Mouse (Mus musculus) CH12.LX (cell line): ENCODE measurements at regions not wholly inside any gene's neighbourhood (a gene's known extent, or its start where the extent isn't known, plus 50 kb on each side); places are given as distances from the start of the nearest gene placed in this dataset.

Experiments used
- DNase-seq: peaks from one replicate; pipeline ENCODE4 v3.0.0-alpha.2; 2013; ENCODE audit errors: extremely low read depth
- H3K27ac ChIP-seq: 2 replicates; pipeline ENCODE4 v1.5.1; 2012; ENCODE audit warnings: low read depth, mild to moderate bottlenecking, control low read depth, moderate library complexity; ENCODE audit not compliant: insufficient read depth
- H3K27me3 ChIP-seq: replicated peaks from 2 replicates; pipeline ENCODE3; 2012; ENCODE audit warnings: inconsistent platforms
- H3K36me3 ChIP-seq, 2 experiments: replicated peaks in 1 of 2; 2 replicates each; pipeline versions ENCODE3 to v1.6.1; 2012; ENCODE audit warnings: inconsistent platforms in 1 of 2, low read length in 1 of 2, mild to moderate bottlenecking in 1 of 2, mixed read lengths in 1 of 2, moderate library complexity in 1 of 2; ENCODE audit not compliant: control insufficient read depth in 1 of 2, insufficient read depth in 1 of 2
- H3K4me1 ChIP-seq, 2 experiments: 2 replicates each; pipeline ENCODE4 v1.6.1; 2012; ENCODE audit warnings: inconsistent platforms in 1 of 2, moderate library complexity in 1 of 2; ENCODE audit not compliant: insufficient read depth in 2 of 2, control insufficient read depth in 1 of 2
- H3K4me2 ChIP-seq: 2 replicates; pipeline ENCODE4 v1.6.1; 2012; ENCODE audit warnings: low read depth, mild to moderate bottlenecking, control low read depth; ENCODE audit not compliant: poor library complexity, insufficient read depth, severe bottlenecking
- H3K4me3 ChIP-seq, 3 experiments: fragments of 150-350 bp in 1 of 3; sonication (generic) in 1 of 3; replicated peaks in 1 of 3; 2 replicates each; pipeline versions ENCODE3 to v1.5.1; 2011 to 2012; ENCODE audit warnings: low read depth in 2 of 3, low read length in 2 of 3, mild to moderate bottlenecking in 2 of 3, moderate library complexity in 2 of 3, control low read depth in 1 of 3, improper control_type of control experiment in 1 of 3, inconsistent platforms in 1 of 3, mixed read lengths in 1 of 3; ENCODE audit not compliant: poor library complexity in 1 of 3
- H3K79me2 ChIP-seq: replicated peaks from 2 replicates; pipeline ENCODE4 v1.6.1; 2012; ENCODE audit warnings: mild to moderate bottlenecking, moderate library complexity; ENCODE audit not compliant: control insufficient read depth, poor library complexity, insufficient read depth, severe bottlenecking; ENCODE audit errors: extremely low read depth
- H3K9ac ChIP-seq: 2 replicates; pipeline ENCODE4 v1.6.1; 2012; ENCODE audit warnings: low read depth, mild to moderate bottlenecking, control low read depth, moderate library complexity; ENCODE audit not compliant: insufficient read depth
- H3K9me3 ChIP-seq: replicated peaks from 2 replicates; pipeline ENCODE3; 2012; ENCODE audit warnings: low read length, inconsistent platforms, mixed read lengths
- BHLHE40 ChIP-seq: IDR thresholded peaks from 2 replicates; pipeline ENCODE4 v1.6.1; 2011; ENCODE audit warnings: mild to moderate bottlenecking, low read depth, low read length, improper control_type of control experiment
- CHD1 ChIP-seq: IDR thresholded peaks from 2 replicates; pipeline ENCODE4 v1.6.1; 2012; ENCODE audit warnings: low read depth, low read length, improper control_type of control experiment, inconsistent platforms
- CTCF ChIP-seq, 2 experiments: IDR thresholded peaks in 1 of 2; conservative IDR thresholded peaks in 1 of 2; 2 replicates each; pipeline ENCODE4 v1.5.1; 2011 to 2012; ENCODE audit warnings: low read depth in 2 of 2, low read length in 2 of 2, improper control_type of control experiment in 1 of 2, inconsistent platforms in 1 of 2, mild to moderate bottlenecking in 1 of 2, moderate library complexity in 1 of 2
- E2F4 ChIP-seq: IDR thresholded peaks from 2 replicates; pipeline ENCODE4 v1.6.1; 2011; ENCODE audit warnings: low read depth, low read length, improper control_type of control experiment; ENCODE audit not compliant: insufficient replicate concordance
- ELF1 ChIP-seq: IDR thresholded peaks from 2 replicates; pipeline ENCODE4 v1.6.1; 2014; ENCODE audit warnings: low read depth, mild to moderate bottlenecking, inconsistent platforms, low read length, improper control_type of control experiment
- EP300 ChIP-seq: IDR thresholded peaks from 2 replicates; pipeline ENCODE4 v1.6.1; 2011; ENCODE audit warnings: low read length, improper control_type of control experiment
- ETS1 ChIP-seq: conservative IDR thresholded peaks from 2 replicates; pipeline ENCODE4 v1.6.1; 2012; ENCODE audit warnings: low read depth, mild to moderate bottlenecking, inconsistent platforms, low read length, improper control_type of control experiment, moderate library complexity
- IRF4 ChIP-seq: IDR thresholded peaks from 2 replicates; pipeline ENCODE4 v1.6.1; 2014; ENCODE audit warnings: low read depth, mild to moderate bottlenecking, inconsistent platforms, low read length, improper control_type of control experiment
- JUND ChIP-seq: conservative IDR thresholded peaks from 2 replicates; pipeline ENCODE4 v1.6.1; 2011; ENCODE audit warnings: low read depth, low read length, improper control_type of control experiment
- KAT2A ChIP-seq: IDR thresholded peaks from 2 replicates; pipeline ENCODE4 v1.6.1; 2012; ENCODE audit warnings: low read length, improper control_type of control experiment, inconsistent platforms; ENCODE audit not compliant: insufficient replicate concordance
- MAX ChIP-seq: IDR thresholded peaks from 2 replicates; pipeline ENCODE4 v1.6.1; 2011; ENCODE audit warnings: low read length, improper control_type of control experiment
- MAZ ChIP-seq: IDR thresholded peaks from 2 replicates; pipeline ENCODE4 v1.6.1; 2012; ENCODE audit warnings: low read depth, mild to moderate bottlenecking, inconsistent platforms, low read length, improper control_type of control experiment, moderate library complexity
- MEF2A ChIP-seq: IDR thresholded peaks from 2 replicates; pipeline ENCODE4 v1.6.1; 2014; ENCODE audit warnings: low read depth, mild to moderate bottlenecking, inconsistent platforms, low read length, improper control_type of control experiment, borderline replicate concordance
- MXI1 ChIP-seq: IDR thresholded peaks from 2 replicates; pipeline ENCODE4 v1.6.1; 2011; ENCODE audit warnings: mild to moderate bottlenecking, low read depth, low read length, improper control_type of control experiment
- MYC ChIP-seq: IDR thresholded peaks from 2 replicates; pipeline ENCODE4 v1.6.1; 2011; ENCODE audit warnings: low read depth, mild to moderate bottlenecking, improper control_type of control experiment, low read length
- NRF1 ChIP-seq: IDR thresholded peaks from 2 replicates; pipeline ENCODE4 v1.6.1; 2014; ENCODE audit warnings: low read depth, mild to moderate bottlenecking, inconsistent platforms, low read length, improper control_type of control experiment, moderate library complexity
- POLR2A ChIP-seq: IDR thresholded peaks from 2 replicates; pipeline ENCODE4 v1.6.1; 2011; ENCODE audit warnings: low read depth, mild to moderate bottlenecking, improper control_type of control experiment, low read length
- POLR2AphosphoS2 ChIP-seq: IDR thresholded peaks from 2 replicates; pipeline ENCODE4 v1.6.1; 2011; ENCODE audit warnings: low read depth, low read length, improper control_type of control experiment
- RAD21 ChIP-seq: IDR thresholded peaks from 2 replicates; pipeline ENCODE4 v1.6.1; 2011; ENCODE audit warnings: low read depth, mild to moderate bottlenecking, low read length, improper control_type of control experiment, moderate library complexity
- RCOR1 ChIP-seq: conservative IDR thresholded peaks from 2 replicates; pipeline ENCODE4 v1.6.1; 2012; ENCODE audit warnings: low read depth, mild to moderate bottlenecking, inconsistent platforms, low read length, improper control_type of control experiment
- SIN3A ChIP-seq: IDR thresholded peaks from 2 replicates; pipeline ENCODE4 v1.6.1; 2012; ENCODE audit warnings: low read length, improper control_type of control experiment, inconsistent platforms
- SMC3 ChIP-seq: IDR thresholded peaks from 2 replicates; pipeline ENCODE4 v1.6.1; 2011; ENCODE audit warnings: low read depth, low read length, improper control_type of control experiment
- TCF12 ChIP-seq: IDR thresholded peaks from 2 replicates; pipeline ENCODE4 v1.6.1; 2014; ENCODE audit warnings: low read depth, mild to moderate bottlenecking, inconsistent platforms, low read length, improper control_type of control experiment
- UBTF ChIP-seq: IDR thresholded peaks from 2 replicates; pipeline ENCODE4 v1.6.1; 2012; ENCODE audit warnings: low read depth, mild to moderate bottlenecking, inconsistent platforms, low read length, improper control_type of control experiment, moderate library complexity
- USF1 ChIP-seq: IDR thresholded peaks from 2 replicates; pipeline ENCODE4 v1.6.1; 2014; ENCODE audit warnings: low read depth, mild to moderate bottlenecking, inconsistent platforms, low read length, improper control_type of control experiment
- USF2 ChIP-seq: conservative IDR thresholded peaks from 2 replicates; pipeline ENCODE4 v1.6.1; 2011; ENCODE audit warnings: low read depth, low read length, improper control_type of control experiment
- ZC3H11A ChIP-seq: IDR thresholded peaks from 2 replicates; pipeline ENCODE4 v1.6.1; 2012; ENCODE audit warnings: low read depth, mild to moderate bottlenecking, inconsistent platforms, low read length, improper control_type of control experiment
- ZKSCAN1 ChIP-seq: IDR thresholded peaks from 2 replicates; pipeline ENCODE4 v1.6.1; 2012; ENCODE audit warnings: low read depth, inconsistent platforms, low read length, improper control_type of control experiment, borderline replicate concordance
- ZNF384 ChIP-seq: IDR thresholded peaks from 2 replicates; pipeline ENCODE4 v1.6.1; 2012; ENCODE audit warnings: low read depth, low read length, improper control_type of control experiment, inconsistent platforms
- dilution Hi-C: fragments of 300-500 bp; cut with MboI; formaldehyde crosslinking; loops from 2 replicates; pipeline ENCODE4 v1.14.3; 2020; ENCODE audit warnings: low sequenced_read_pairs; ENCODE audit not compliant: extremely low pct_unique_long_range_greater_than_20kb, extremely low pct_ligation_motif_present
- in situ Hi-C: fragments of 300-500 bp; cut with MboI; formaldehyde crosslinking; loops from 3 replicates; pipeline ENCODE4 v1.14.3; 2019; ENCODE audit warnings: low sequenced_read_pairs, low pct_ligation_motif_present, low pct_unique_long_range_greater_than_20kb, mixed read lengths

DNA sequence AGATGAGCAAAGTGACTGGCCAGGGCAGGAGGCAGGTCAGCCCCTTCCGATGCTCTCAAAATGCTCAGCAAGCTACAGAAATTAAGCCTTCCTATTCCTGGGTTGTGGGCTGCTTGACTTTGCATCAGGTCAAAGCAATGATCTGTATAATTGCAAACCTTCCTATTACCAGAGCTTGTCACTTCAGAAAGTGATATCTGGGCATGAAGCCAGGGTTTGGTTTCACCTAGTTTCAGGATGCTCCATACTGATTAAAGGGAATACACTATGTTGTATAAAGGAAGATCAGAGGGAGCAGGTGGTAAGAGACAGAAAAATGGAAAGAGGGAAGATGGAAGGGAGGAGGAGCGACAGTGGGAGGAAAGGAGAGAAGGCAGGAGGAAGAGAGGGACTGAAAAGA lies 142.3 kb upstream of the Gm4737 start:
- DNase-seq, result no peak
- Histone ChIP-seq H3K4me1 (no peaks in the 10 kb centered on the region), H3K9me3 (peaks cover 43% of the 10 kb centered on the region), H3K36me3 (no peaks in the 10 kb centered on the region), H3K79me2 (no peaks in the 10 kb centered on the region), H3K27me3 (no peaks in the 10 kb centered on the region), H3K4me2 (no peak overlapping the region), H3K4me3 (no peak overlapping the region), H3K27ac (no peak overlapping the region)
- dilution Hi-C loops (no loop called here), in situ Hi-C loops (no loop called here)
- TF ChIP-seq SMC3 (no peak), E2F4 (no peak), KAT2A (no peak), CTCF (conservative IDR thresholded peaks at IDR 0.05 in 1 of 2, IDR thresholded peaks at IDR 0.05 in 1 of 2; ENCODE audit: low read depth in 2 of 2, low read length in 2 of 2) (no peak), POLR2A (no peak), ETS1 (no peak), UBTF (no peak), MYC (no peak), BHLHE40 (no peak), TCF12 (no peak), NRF1 (no peak), USF2 (no peak), USF1 (no peak), EP300 (no peak), RAD21 (no peak), ZKSCAN1 (no peak), SIN3A (no peak)
- TF ChIP-seq, all 38 proteins: peak for 0
- H3K9ac ChIP-seq, result no peak overlapping the region

DNA sequence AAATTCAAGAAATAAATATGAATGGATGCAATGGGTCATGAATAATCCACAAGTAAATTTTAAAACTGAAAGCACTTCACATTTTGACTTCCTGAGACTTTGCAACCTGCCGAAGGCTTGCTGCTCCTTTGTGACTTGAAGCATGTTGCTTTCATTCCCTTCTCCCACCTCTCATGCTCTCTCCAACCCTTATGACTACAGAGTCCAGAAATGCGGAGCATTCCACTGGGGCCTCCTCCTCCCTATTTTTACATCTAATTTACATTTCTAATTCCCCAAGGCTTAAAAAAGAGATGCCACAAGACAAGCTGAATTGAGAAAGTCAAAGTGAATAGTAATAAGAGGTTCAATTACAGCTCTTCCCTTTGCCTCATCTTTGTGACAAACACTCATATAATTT lies 141.5 kb upstream of the Gm4737 start:
- Histone ChIP-seq H3K9ac (no peak overlapping the region), H3K27me3 (no peaks in the 10 kb centered on the region), H3K4me3 (no peak overlapping the region), H3K79me2 (no peaks in the 10 kb centered on the region)
- TF ChIP-seq ZNF384 (no peak), MYC (no peak), ELF1 (no peak), MXI1 (no peak), POLR2AphosphoS2 (no peak), RCOR1 (no peak), JUND (no peak), MAX (no peak), BHLHE40 (no peak), MEF2A (no peak), KAT2A (no peak), ZC3H11A (no peak), UBTF (no peak), CHD1 (no peak), MAZ (no peak), CTCF (conservative IDR thresholded peaks at IDR 0.05 in 1 of 2, IDR thresholded peaks at IDR 0.05 in 1 of 2; ENCODE audit: low read depth in 2 of 2, low read length in 2 of 2) (no peak), IRF4 (no peak), SMC3 (no peak)
- TF ChIP-seq, all 38 proteins: peak for 0
- Histone ChIP-seq H3K27ac (no peak overlapping the region), H3K36me3 (no peaks in the 10 kb centered on the region), H3K9me3 (peaks cover 39% of the 10 kb centered on the region), H3K4me1 (no peaks in the 10 kb centered on the region), H3K4me2 (no peak overlapping the region)
- in situ Hi-C loops (no loop called here), dilution Hi-C loops (no loop called here)
- DNase-seq, result no peak
